Mouse (Mus musculus) adrenal gland (tissue): ENCODE measurements around the gene Brpf3.
"Not testable (repeated sequence)": the region's sequence is repeated elsewhere in the genome, so short reads cannot be mapped to it uniquely, and the experiment has no call there.

Source experiments
- intact Hi-C: fragments of 180-260 bp; cut with DNase I; formaldehyde crosslinking; loops from one replicate; pipeline ENCODE4 v1.15.1; 2025

The Brpf3 gene

GRCm38 (mm10) chr17:28797031-28797430 is 3.9 kb upstream of the Brpf3 start:
- intact Hi-C loops: no loop called here

GRCm38 (mm10) chr17:28799291-28800160 is 1.4 kb upstream of the Brpf3 start:
- intact Hi-C loops: loop anchor here (5.0 kb wide), 1 partner anchor 32 kb away; the partner anchor contains the start of gene Mapk13

GRCm38 (mm10) chr17:28800281-28800670 is 614 bp upstream of the Brpf3 start:
- intact Hi-C loops: loop anchor here (5.0 kb wide), 1 partner anchor 33 kb away; the partner anchor contains the start of gene Mapk13

GRCm38 (mm10) chr17:28801474-28802005 is 650 bp downstream of the Brpf3 start:
- intact Hi-C loops: loop anchor here (5.0 kb wide), 1 partner anchor 34 kb away; the partner anchor contains the start of gene Mapk13

- intact Hi-C loops: loop anchor here (5.0 kb wide), 1 partner anchor 35 kb away; the partner anchor contains the start of gene Mapk13
Measured at GRCm38 (mm10) chr17:28802006-28802481, 1.2 kb downstream of the Brpf3 start.

- intact Hi-C loops: loop anchor here (5.0 kb wide), 1 partner anchor 36 kb away; the partner anchor contains the start of gene Mapk13
Measured at GRCm38 (mm10) chr17:28803316-28803715, 2.4 kb downstream of the Brpf3 start.

- intact Hi-C loops: loop anchor here (5.0 kb wide), 1 partner anchor 38 kb away; the partner anchor contains the start of gene Mapk13
Measured at GRCm38 (mm10) chr17:28804973-28805372, 4.1 kb downstream of the Brpf3 start.

- intact Hi-C loops: no loop called here
Measured at GRCm38 (mm10) chr17:28806770-28807169, 5.9 kb downstream of the Brpf3 start.

GRCm38 (mm10) chr17:28808714-28809113 is 7.8 kb downstream of the Brpf3 start:
- intact Hi-C loops: no loop called here

- intact Hi-C loops: no loop called here
Measured at GRCm38 (mm10) chr17:28809175-28809831, 8.4 kb downstream of the Brpf3 start.

- intact Hi-C loops: no loop called here
Measured at GRCm38 (mm10) chr17:28812345-28812744, 11.5 kb downstream of the Brpf3 start.

- intact Hi-C loops: no loop called here
Measured at GRCm38 (mm10) chr17:28814529-28815097, 13.7 kb downstream of the Brpf3 start.

GRCm38 (mm10) chr17:28815384-28816004 is 14.6 kb downstream of the Brpf3 start:
- intact Hi-C loops: no loop called here

- intact Hi-C loops: not testable (repeated sequence)
Measured at GRCm38 (mm10) chr17:28816326-28816725, 15.4 kb downstream of the Brpf3 start.

GRCm38 (mm10) chr17:28816875-28817811 is 16.3 kb downstream of the Brpf3 start:
- intact Hi-C loops: no loop called here

GRCm38 (mm10) chr17:28820189-28820588 is 19.3 kb downstream of the Brpf3 start:
- intact Hi-C loops: no loop called here

GRCm38 (mm10) chr17:28823004-28823745 is 22.3 kb downstream of the Brpf3 start:
- intact Hi-C loops: no loop called here

GRCm38 (mm10) chr17:28823749-28824148 is 22.9 kb downstream of the Brpf3 start:
- intact Hi-C loops: no loop called here

GRCm38 (mm10) chr17:28824896-28825295 is 24.0 kb downstream of the Brpf3 start:
- intact Hi-C loops: no loop called here
